Mouse (Mus musculus): Measurements from ENCODE around the gene Cyp1b1. TPM values are rescaled to one million over a fixed set of nuclear protein-coding genes. Genes with fewer than 3 reads are reported as not detected.

The Cyp1b1 gene
- 4.0 and 6.1 TPM in 2 replicates for polyA plus RNA-seq (2016; fragmentation: Nextera tagmentation; extraction: Ambion mirVana)

GRCm38 (mm10) chr17:79714931-79715637, at the start of gene Cyp1b1:
Gene Cyp1b1, minus strand, starts transcription at chr17:79715061.
- under 1% methylated on average over 31 of the region's 31 CpGs for WGBS
- peak within 1 kb of the TSS; percentile 73 for H3K27ac ChIP-seq (replicated peaks)
- DNase-seq (ENCODE audit: low spot score), result peak; percentile 66

GRCm38 (mm10) chr17:79761841-79762240, 47.0 kb upstream of the Cyp1b1 start:
- DNase-seq (ENCODE audit: low spot score), result no peak
- H3K4me3 ChIP-seq, result no peak overlapping the region
- H3K27ac ChIP-seq (replicated peaks), result no peak overlapping the region
- WGBS, result 77% methylated on average over 1 of the region's 1 CpGs
- peaks cover 13% of the 10 kb centered on the region for H3K4me1 ChIP-seq
- H3K9me3 ChIP-seq, result no peaks in the 10 kb centered on the region
- no peaks in the 10 kb centered on the region for H3K36me3 ChIP-seq (replicated peaks)
- no peaks in the 10 kb centered on the region for H3K27me3 ChIP-seq (replicated peaks; ENCODE audit: low read depth, poor library complexity, severe bottlenecking)

More at GRCm38 (mm10) chr17:79714931-79715637, at the start of gene Cyp1b1:
- peaks cover 44% of the 10 kb centered on the region for H3K4me1 ChIP-seq
- H3K9me3 ChIP-seq, result no peaks in the 10 kb centered on the region
- H3K27me3 ChIP-seq (replicated peaks; ENCODE audit: low read depth, poor library complexity, severe bottlenecking), result peaks cover 98% of the 10 kb centered on the region
- H3K36me3 ChIP-seq (replicated peaks), result no peaks in the 10 kb centered on the region
- H3K4me3 ChIP-seq, result peak within 1 kb of the TSS; percentile 63

GRCm38 (mm10) chr17:79753831-79754230, 39.0 kb upstream of the Cyp1b1 start:
- H3K9me3 ChIP-seq, result peaks cover 4% of the 10 kb centered on the region; the same call in 1 of the 2 replicates
- no peak for DNase-seq (ENCODE audit: low spot score)
- WGBS, result 95% methylated on average over 12 of the region's 12 CpGs
- H3K36me3 ChIP-seq (replicated peaks), result no peaks in the 10 kb centered on the region
- H3K4me3 ChIP-seq, result no peak overlapping the region
- peaks cover 29% of the 10 kb centered on the region for H3K4me1 ChIP-seq
- no peak overlapping the region for H3K27ac ChIP-seq (replicated peaks)
- no peaks in the 10 kb centered on the region for H3K27me3 ChIP-seq (replicated peaks; ENCODE audit: low read depth, poor library complexity, severe bottlenecking)

GRCm38 (mm10) chr17:79752836-79753235, 38.0 kb upstream of the Cyp1b1 start:
- no peak for DNase-seq (ENCODE audit: low spot score)
- Histone ChIP-seq H3K4me1 (peaks cover 24% of the 10 kb centered on the region), H3K4me3 (no peak overlapping the region), H3K27ac (replicated peaks) (no peak overlapping the region), H3K9me3 (peaks cover 5% of the 10 kb centered on the region; the same call in 1 of the 2 replicates), H3K36me3 (replicated peaks) (no peaks in the 10 kb centered on the region), H3K27me3 (replicated peaks; ENCODE audit: low read depth, poor library complexity, severe bottlenecking) (0 out of 2 replicates have a peak, but pooled peaks cover 1% of the 10 kb centered on the region)

GRCm38 (mm10) chr17:79751661-79752191, 36.9 kb upstream of the Cyp1b1 start:
- H3K4me3 ChIP-seq, result no peak overlapping the region
- H3K9me3 ChIP-seq, result peaks cover 9% of the 10 kb centered on the region; the same call in 1 of the 2 replicates
- H3K27me3 ChIP-seq (replicated peaks; ENCODE audit: low read depth, poor library complexity, severe bottlenecking), result 0 out of 2 replicates have a peak, but pooled peaks cover 5% of the 10 kb centered on the region
- 92% methylated on average over 6 of the region's 6 CpGs for WGBS
- H3K4me1 ChIP-seq, result peaks cover 18% of the 10 kb centered on the region
- H3K27ac ChIP-seq (replicated peaks), result no peak overlapping the region
- DNase-seq (ENCODE audit: low spot score), result no peak
- no peaks in the 10 kb centered on the region for H3K36me3 ChIP-seq (replicated peaks)

- H3K36me3 ChIP-seq (replicated peaks), result no peaks in the 10 kb centered on the region
- peaks cover 9% of the 10 kb centered on the region; the same call in 1 of the 2 replicates for H3K9me3 ChIP-seq
- H3K4me3 ChIP-seq, result no peak overlapping the region
- 94% methylated on average over 1 of the region's 1 CpGs for WGBS
- H3K4me1 ChIP-seq, result peaks cover 22% of the 10 kb centered on the region
- H3K27ac ChIP-seq (replicated peaks), result no peak overlapping the region
- no peak for DNase-seq (ENCODE audit: low spot score)
- 0 out of 2 replicates have a peak, but pooled peaks cover 7% of the 10 kb centered on the region for H3K27me3 ChIP-seq (replicated peaks; ENCODE audit: low read depth, poor library complexity, severe bottlenecking)
Observed at GRCm38 (mm10) chr17:79749647-79750046, 34.8 kb upstream of the Cyp1b1 start.

GRCm38 (mm10) chr17:79746954-79747353, 32.1 kb upstream of the Cyp1b1 start:
- Histone ChIP-seq H3K27ac (replicated peaks) (no peak overlapping the region), H3K36me3 (replicated peaks) (no peaks in the 10 kb centered on the region), H3K27me3 (replicated peaks; ENCODE audit: low read depth, poor library complexity, severe bottlenecking) (peaks cover 17% of the 10 kb centered on the region), H3K9me3 (peaks cover 9% of the 10 kb centered on the region; the same call in 1 of the 2 replicates), H3K4me1 (peaks cover 30% of the 10 kb centered on the region), H3K4me3 (no peak overlapping the region)
- no peak for DNase-seq (ENCODE audit: low spot score)
- 86% methylated on average over 11 of the region's 11 CpGs for WGBS

GRCm38 (mm10) chr17:79746146-79746591, 31.3 kb upstream of the Cyp1b1 start:
- Histone ChIP-seq H3K4me1 (peaks cover 30% of the 10 kb centered on the region), H3K27ac (replicated peaks) (peak overlapping the region; percentile 44), H3K4me3 (no peak overlapping the region), H3K9me3 (peaks cover 9% of the 10 kb centered on the region; the same call in 1 of the 2 replicates), H3K27me3 (replicated peaks; ENCODE audit: low read depth, poor library complexity, severe bottlenecking) (peaks cover 17% of the 10 kb centered on the region), H3K36me3 (replicated peaks) (no peaks in the 10 kb centered on the region)
- no peak for DNase-seq (ENCODE audit: low spot score)
- 14% methylated on average over 3 of the region's 3 CpGs for WGBS

- no peak for DNase-seq (ENCODE audit: low spot score)
- Histone ChIP-seq H3K4me1 (peaks cover 30% of the 10 kb centered on the region), H3K27me3 (replicated peaks; ENCODE audit: low read depth, poor library complexity, severe bottlenecking) (peaks cover 24% of the 10 kb centered on the region), H3K36me3 (replicated peaks) (no peaks in the 10 kb centered on the region), H3K4me3 (no peak overlapping the region), H3K9me3 (peaks cover 9% of the 10 kb centered on the region; the same call in 1 of the 2 replicates), H3K27ac (replicated peaks) (no peak overlapping the region)
- 49% methylated on average over 13 of the region's 13 CpGs for WGBS
Observed at GRCm38 (mm10) chr17:79745051-79745731, 30.3 kb upstream of the Cyp1b1 start.

GRCm38 (mm10) chr17:79743507-79743906, 28.6 kb upstream of the Cyp1b1 start:
- no peaks in the 10 kb centered on the region for H3K36me3 ChIP-seq (replicated peaks)

GRCm38 (mm10) chr17:79742635-79743034, 27.8 kb upstream of the Cyp1b1 start:
- Histone ChIP-seq H3K4me3 (no peak overlapping the region), H3K4me1 (peaks cover 53% of the 10 kb centered on the region), H3K36me3 (replicated peaks) (no peaks in the 10 kb centered on the region), H3K27ac (replicated peaks) (no peak overlapping the region), H3K9me3 (peaks cover 2% of the 10 kb centered on the region; the same call in 1 of the 2 replicates), H3K27me3 (replicated peaks; ENCODE audit: low read depth, poor library complexity, severe bottlenecking) (peaks cover 24% of the 10 kb centered on the region)
- DNase-seq (ENCODE audit: low spot score), result no peak
- WGBS, result 64% methylated on average over 5 of the region's 5 CpGs

More at GRCm38 (mm10) chr17:79743507-79743906, 28.6 kb upstream of the Cyp1b1 start:
- no peak for DNase-seq (ENCODE audit: low spot score)
- Histone ChIP-seq H3K4me3 (no peak overlapping the region), H3K27me3 (replicated peaks; ENCODE audit: low read depth, poor library complexity, severe bottlenecking) (peaks cover 27% of the 10 kb centered on the region), H3K4me1 (peaks cover 44% of the 10 kb centered on the region), H3K27ac (replicated peaks) (no peak overlapping the region), H3K9me3 (peaks cover 4% of the 10 kb centered on the region; the same call in 1 of the 2 replicates)
- WGBS, result 90% methylated on average over 1 of the region's 1 CpGs

- Histone ChIP-seq H3K4me1 (peaks cover 34% of the 10 kb centered on the region), H3K9me3 (no peaks in the 10 kb centered on the region), H3K27ac (replicated peaks) (peak overlapping the region; percentile 66; the same call in 1 of the 2 replicates), H3K4me3 (no peak overlapping the region), H3K27me3 (replicated peaks; ENCODE audit: low read depth, poor library complexity, severe bottlenecking) (peaks cover 18% of the 10 kb centered on the region), H3K36me3 (replicated peaks) (no peaks in the 10 kb centered on the region)
- WGBS, result 45% methylated on average over 5 of the region's 5 CpGs
- peak; percentile 59 for DNase-seq (ENCODE audit: low spot score)
Observed at GRCm38 (mm10) chr17:79738847-79739498, 24.1 kb upstream of the Cyp1b1 start.

Data from embryonic facial prominence, embryonic 10.5 days (tissue).